Mouse (Mus musculus) urinary bladder, adult 18-20 months (tissue): Measurements from ENCODE around the gene Gm49358.

Experiments
- DNase-seq, 2 experiments: peaks; one replicate each; pipeline ENCODE4 v3.0.0; 2022; ENCODE audit warnings: low spot score in 2 of 2, mixed read lengths in 2 of 2

The Gm49358 gene

GRCm38 (mm10) chr10:86872121-86872520, 108.3 kb downstream of the Gm49358 start:
- no peak for DNase-seq

GRCm38 (mm10) chr10:86872591-86872990, 108.8 kb downstream of the Gm49358 start:
- DNase-seq, result no peak

- DNase-seq, result no peak
These were observed 114.9 kb downstream of the Gm49358 start for GRCm38 (mm10) chr10:86878721-86879120.

- no peak for DNase-seq
These were observed 116.5 kb downstream of the Gm49358 start for GRCm38 (mm10) chr10:86880071-86880806.

- no peak for DNase-seq
These were observed 117.7 kb downstream of the Gm49358 start for GRCm38 (mm10) chr10:86881448-86881847.
